Mouse (Mus musculus): ENCODE results near the gene Gm3336.

DNA sequence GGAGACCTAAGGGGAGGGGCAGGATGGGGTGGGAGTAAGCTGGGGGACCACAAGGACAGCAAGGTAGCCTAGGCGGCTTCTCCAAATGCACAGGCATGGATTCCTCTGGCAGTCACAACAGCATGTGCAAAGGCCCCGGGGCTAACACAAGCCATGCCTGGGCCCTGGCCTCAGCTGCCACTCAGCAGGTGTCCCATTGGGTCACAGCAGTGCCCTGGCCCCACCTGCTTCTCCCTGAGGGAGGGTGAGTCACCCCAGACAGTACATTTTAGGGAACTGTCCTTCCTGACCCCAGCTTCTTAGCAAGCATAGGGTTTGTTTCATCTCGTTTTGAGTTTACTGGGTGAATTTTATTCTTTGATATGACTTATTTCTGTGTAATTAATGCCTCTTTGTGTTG lies 35.7 kb upstream of the Gm3336 start:
- no peak for TF ChIP-seq CTCF (IDR thresholded peaks at IDR 0.05; ENCODE audit: control insufficient read depth, insufficient read depth, low read length)
- no peak for TF ChIP-seq POLR2A (IDR thresholded peaks at IDR 0.05; ENCODE audit: borderline replicate concordance, control insufficient read depth, low read depth, low read length)

All from bone marrow, adult 2 months (tissue).